In genomic region chr7:80025391-80026117, GRCm38 (mm10) we compare ENCODE assay signal across 8 mouse cellular contexts. TPM values are rescaled to one million over a fixed set of nuclear protein-coding genes. Genes with fewer than 3 reads are reported as not detected.
A peak's percentile ranks its signal among the peaks of the same experiment; 100 is the strongest.
DNase-seq lines count a peak whose midpoint lies in the region; TF ChIP-seq lines count a peak whose summit lies in the region.

No protein-coding gene starts in this region.

- peak overlapping the region; percentile 98 for H3K27ac ChIP-seq in limb, embryonic 10.5 days
- peak overlapping the region; percentile 93 for H3K27ac ChIP-seq in small intestine, adult 2 months (ENCODE audit: insufficient read depth, low read depth, low read length)

- TF ChIP-seq CTCF in small intestine, adult 2 months (IDR thresholded peaks at IDR 0.05; ENCODE audit: extremely low read depth, insufficient read length, insufficient replicate concordance, low read depth, low read length): no peak

- H3K36me3 ChIP-seq in limb, embryonic 10.5 days: peaks cover 2% of the 10 kb centered on the region
- H3K36me3 ChIP-seq in small intestine, adult 2 months (ENCODE audit: control insufficient read depth, insufficient read depth, low read length): no peaks in the 10 kb centered on the region

- no peaks in the 10 kb centered on the region for H3K9me3 ChIP-seq in limb, embryonic 10.5 days (replicated peaks)

- peak overlapping the region; percentile 93 for H3K4me3 ChIP-seq in limb, embryonic 10.5 days
- H3K4me3 ChIP-seq in small intestine, adult 2 months (ENCODE audit: low read depth, low read length): peak overlapping the region; percentile 92

- peak; percentile 42 for DNase-seq in embryo, embryonic 9.5 days (ENCODE audit: extremely low spot score)
- no peak for DNase-seq in embryo, embryonic 10 days (ENCODE audit: low spot score)
- peak; percentile 43 to 46 for DNase-seq in spleen, postnatal 36 days (ENCODE audit: low spot score in 2 of 2)
- DNase-seq in spleen, adult 18-20 months: no peak
- no peak for DNase-seq in limb, embryonic 10.5 days (ENCODE audit: low spot score)
- DNase-seq in frontal cortex, postnatal 25 days (ENCODE audit: low spot score in 2 of 2): no peak
- DNase-seq in ovary, postnatal 36 days (ENCODE audit: low spot score): no peak

- no peak for TF ChIP-seq POLR2A in small intestine, adult 2 months (IDR thresholded peaks at IDR 0.05; ENCODE audit: low read depth, low read length)

- no peaks in the 10 kb centered on the region for H3K27me3 ChIP-seq in limb, embryonic 10.5 days (ENCODE audit: low read depth, poor library complexity, severe bottlenecking)
- H3K27me3 ChIP-seq in small intestine, adult 2 months (ENCODE audit: control insufficient read depth, insufficient read depth, low read length): no peaks in the 10 kb centered on the region

- under 1% methylated on average over 28 of the region's 28 CpGs for WGBS in limb, embryonic 10.5 days
- under 1% methylated on average over 28 of the region's 28 CpGs for WGBS in small intestine, adult 2 months

- peaks cover 35% of the 10 kb centered on the region for H3K4me1 ChIP-seq in limb, embryonic 10.5 days
- peaks cover 21% of the 10 kb centered on the region for H3K4me1 ChIP-seq in small intestine, adult 2 months (ENCODE audit: control insufficient read depth, insufficient read depth, insufficient read length, low read length)

RNA-seq across cellular contexts. Expression of gene Zfp710, which starts 0.9 kb away (rescaled TPM):
- 19.4 and 19.7 TPM in 2 replicates for polyA plus RNA-seq in limb, embryonic 10.5 days (2016; fragmentation: Nextera tagmentation; extraction: Ambion mirVana)
- polyA plus RNA-seq in small intestine, adult 2 months (2012; rRNA removed): 34.9 and 67.9 TPM in 2 replicates

Comparison
In these comparisons a context has a peak if more than half of its experiments do, and no peak if none do; other contexts are left out.
1. DNase-seq: peak in embryo, embryonic 9.5 days (single experiment) and spleen, postnatal 36 days (2 of 2); none in embryo, embryonic 10 days (single experiment), spleen, adult 18-20 months (0 of 2), limb, embryonic 10.5 days (single experiment), frontal cortex, postnatal 25 days (0 of 2) and ovary, postnatal 36 days (single experiment).